Mouse (Mus musculus): Measurements from ENCODE around the gene Cygb. TPM values are rescaled to one million over a fixed set of nuclear protein-coding genes. Genes with fewer than 3 reads are reported as not detected.

Gene Cygb
- polyA plus RNA-seq, 1 experiment = not detected

- no peak for TF ChIP-seq GATA1 (IDR thresholded peaks at IDR 0.05; ENCODE audit: low read length)
Observed at GRCm38 (mm10) chr11:116650811-116651210, 3.3 kb downstream of the Cygb start.

GRCm38 (mm10) chr11:116649711-116650337 lies 4.3 kb downstream of the Cygb start:
- no peak for TF ChIP-seq GATA1 (IDR thresholded peaks at IDR 0.05; ENCODE audit: low read length)

- no peak for TF ChIP-seq GATA1 (IDR thresholded peaks at IDR 0.05; ENCODE audit: low read length)
Observed at GRCm38 (mm10) chr11:116648976-116649375, 5.1 kb downstream of the Cygb start.

GRCm38 (mm10) chr11:116648213-116648921 lies 5.7 kb downstream of the Cygb start:
- TF ChIP-seq GATA1 (IDR thresholded peaks at IDR 0.05; ENCODE audit: low read length) = no peak

- TF ChIP-seq GATA1 (IDR thresholded peaks at IDR 0.05; ENCODE audit: low read length) = no peak
Observed at GRCm38 (mm10) chr11:116647340-116647991, 6.6 kb downstream of the Cygb start.

GRCm38 (mm10) chr11:116646771-116647170 lies 7.3 kb downstream of the Cygb start:
- TF ChIP-seq GATA1 (IDR thresholded peaks at IDR 0.05; ENCODE audit: low read length) = no peak

- no peak for TF ChIP-seq GATA1 (IDR thresholded peaks at IDR 0.05; ENCODE audit: low read length)
Observed at GRCm38 (mm10) chr11:116646136-116646535, 8.0 kb downstream of the Cygb start.

GRCm38 (mm10) chr11:116645446-116646110 lies 8.5 kb downstream of the Cygb start:
- no peak for TF ChIP-seq GATA1 (IDR thresholded peaks at IDR 0.05; ENCODE audit: low read length)

GRCm38 (mm10) chr11:116644225-116645112 lies 9.6 kb downstream of the Cygb start:
- no peak for TF ChIP-seq GATA1 (IDR thresholded peaks at IDR 0.05; ENCODE audit: low read length)

GRCm38 (mm10) chr11:116643579-116644224 lies 10.4 kb downstream of the Cygb start:
- TF ChIP-seq GATA1 (IDR thresholded peaks at IDR 0.05; ENCODE audit: low read length) = no peak

GRCm38 (mm10) chr11:116642681-116643578 lies 11.2 kb downstream of the Cygb start:
- TF ChIP-seq GATA1 (IDR thresholded peaks at IDR 0.05; ENCODE audit: low read length) = no peak

GRCm38 (mm10) chr11:116641731-116642130 lies 12.4 kb downstream of the Cygb start:
- TF ChIP-seq GATA1 (IDR thresholded peaks at IDR 0.05; ENCODE audit: low read length) = no peak

GRCm38 (mm10) chr11:116641168-116641567 lies 12.9 kb downstream of the Cygb start:
- no peak for TF ChIP-seq GATA1 (IDR thresholded peaks at IDR 0.05; ENCODE audit: low read length)

All from G1E-ER4 (cell line).